Mouse (Mus musculus): ENCODE measurements around the gene Serp2. TPM values are rescaled to one million over a fixed set of nuclear protein-coding genes. Genes with fewer than 3 reads are reported as not detected.
A peak's percentile ranks its signal among the peaks of the same experiment; 100 is the strongest.
"Not testable (repeated sequence)": the region's sequence is repeated elsewhere in the genome, so short reads cannot be mapped to it uniquely, and the experiment has no call there.

Serp2 gene
- polyA plus RNA-seq, 2 experiments: 14.3 to 14.7 TPM

- 76% methylated on average over 4 of the region's 4 CpGs for WGBS
- H3K4me3 ChIP-seq (replicated peaks; ENCODE audit: low read length): no peak overlapping the region
- no peak for TF ChIP-seq POLR2A (IDR thresholded peaks at IDR 0.05; ENCODE audit: borderline replicate concordance, extremely low read depth, insufficient read depth, insufficient read length)
- peaks cover 17% of the 10 kb centered on the region for H3K4me1 ChIP-seq (ENCODE audit: control insufficient read depth, insufficient read depth, low read length)
- H3K9ac ChIP-seq (ENCODE audit: low read depth, low read length, severe bottlenecking): no peak overlapping the region
- no peaks in the 10 kb centered on the region for H3K9me3 ChIP-seq (ENCODE audit: control insufficient read depth, low read length)
- H3K36me3 ChIP-seq (ENCODE audit: control insufficient read depth, insufficient read depth, low read length): no peaks in the 10 kb centered on the region
- no peak overlapping the region for H3K4me2 ChIP-seq (replicated peaks; ENCODE audit: low read depth, low read length, severe bottlenecking)
- no peak for ATAC-seq (ENCODE audit: low FRiP score, low read depth)
- H3K27ac ChIP-seq (replicated peaks; ENCODE audit: low read depth, low read length): no peak overlapping the region
- no peak for DNase-seq (ENCODE audit: low spot score)
- no peaks in the 10 kb centered on the region for H3K27me3 ChIP-seq (ENCODE audit: control insufficient read depth, insufficient read depth, low read length)
Measured at GRCm38 (mm10) chr14:76566193-76566592, 9.5 kb upstream of the Serp2 start.

- no peak overlapping the region for H3K9ac ChIP-seq (ENCODE audit: low read depth, low read length, severe bottlenecking)
- DNase-seq (ENCODE audit: low spot score): no peak
- no peaks in the 10 kb centered on the region for H3K36me3 ChIP-seq (ENCODE audit: control insufficient read depth, insufficient read depth, low read length)
- H3K4me2 ChIP-seq (replicated peaks; ENCODE audit: low read depth, low read length, severe bottlenecking): no peak overlapping the region
- WGBS: 89% methylated on average over 2 of the region's 2 CpGs
- H3K27me3 ChIP-seq (ENCODE audit: control insufficient read depth, insufficient read depth, low read length): no peaks in the 10 kb centered on the region
- peaks cover 31% of the 10 kb centered on the region for H3K4me1 ChIP-seq (ENCODE audit: control insufficient read depth, insufficient read depth, low read length)
- H3K27ac ChIP-seq (replicated peaks; ENCODE audit: low read depth, low read length): no peak overlapping the region
- no peak overlapping the region for H3K4me3 ChIP-seq (replicated peaks; ENCODE audit: low read length)
- no peak for TF ChIP-seq POLR2A (IDR thresholded peaks at IDR 0.05; ENCODE audit: borderline replicate concordance, extremely low read depth, insufficient read depth, insufficient read length)
- no peaks in the 10 kb centered on the region for H3K9me3 ChIP-seq (ENCODE audit: control insufficient read depth, low read length)
- ATAC-seq (ENCODE audit: low FRiP score, low read depth): no peak
Measured at GRCm38 (mm10) chr14:76559208-76559607, 2.5 kb upstream of the Serp2 start.

- not testable (repeated sequence) for H3K4me3 ChIP-seq (replicated peaks; ENCODE audit: low read length); H3K9me3 ChIP-seq (ENCODE audit: control insufficient read depth, low read length); ATAC-seq (ENCODE audit: low FRiP score, low read depth); H3K4me2 ChIP-seq (replicated peaks; ENCODE audit: low read depth, low read length, severe bottlenecking); H3K9ac ChIP-seq (ENCODE audit: low read depth, low read length, severe bottlenecking); H3K27me3 ChIP-seq (ENCODE audit: control insufficient read depth, insufficient read depth, low read length); H3K27ac ChIP-seq (replicated peaks; ENCODE audit: low read depth, low read length); DNase-seq (ENCODE audit: low spot score); H3K36me3 ChIP-seq (ENCODE audit: control insufficient read depth, insufficient read depth, low read length)
- 35% methylated on average over 8 of the region's 8 CpGs for WGBS
- peaks cover 31% of the 10 kb centered on the region for H3K4me1 ChIP-seq (ENCODE audit: control insufficient read depth, insufficient read depth, low read length)
Measured at GRCm38 (mm10) chr14:76558171-76558570, 1.5 kb upstream of the Serp2 start.

GRCm38 (mm10) chr14:76556031-76556851 is 448 bp downstream of the Serp2 start:
- peak overlapping the region; percentile 81 for H3K9ac ChIP-seq (ENCODE audit: low read depth, low read length, severe bottlenecking)
- no peaks in the 10 kb centered on the region for H3K36me3 ChIP-seq (ENCODE audit: control insufficient read depth, insufficient read depth, low read length)
- DNase-seq (ENCODE audit: low spot score) (peak; percentile 73), ATAC-seq (ENCODE audit: low FRiP score, low read depth) (peak; percentile 79)
- peak overlapping the region; percentile 91 for H3K4me2 ChIP-seq (replicated peaks; ENCODE audit: low read depth, low read length, severe bottlenecking)
- no peaks in the 10 kb centered on the region for H3K9me3 ChIP-seq (ENCODE audit: control insufficient read depth, low read length)
- peak overlapping the region; percentile 91 for H3K27ac ChIP-seq (replicated peaks; ENCODE audit: low read depth, low read length)
- no peaks in the 10 kb centered on the region for H3K27me3 ChIP-seq (ENCODE audit: control insufficient read depth, insufficient read depth, low read length)
- peak overlapping the region; percentile 66 for H3K4me3 ChIP-seq (replicated peaks; ENCODE audit: low read length)
- H3K4me1 ChIP-seq (ENCODE audit: control insufficient read depth, insufficient read depth, low read length): peaks cover 31% of the 10 kb centered on the region
- 2% methylated on average over 53 of the region's 67 CpGs for WGBS
- 0 out of 2 replicates have a peak, but pooled peaks have one; percentile 10 for TF ChIP-seq POLR2A (IDR thresholded peaks at IDR 0.05; ENCODE audit: borderline replicate concordance, extremely low read depth, insufficient read depth, insufficient read length)

- H3K4me2 ChIP-seq (replicated peaks; ENCODE audit: low read depth, low read length, severe bottlenecking): peak overlapping the region; percentile 91
- 22% methylated on average over 18 of the region's 18 CpGs for WGBS
- no peaks in the 10 kb centered on the region for H3K36me3 ChIP-seq (ENCODE audit: control insufficient read depth, insufficient read depth, low read length)
- H3K4me1 ChIP-seq (ENCODE audit: control insufficient read depth, insufficient read depth, low read length): peaks cover 27% of the 10 kb centered on the region
- peak overlapping the region; percentile 81 for H3K9ac ChIP-seq (ENCODE audit: low read depth, low read length, severe bottlenecking)
- H3K27ac ChIP-seq (replicated peaks; ENCODE audit: low read depth, low read length): peak overlapping the region; percentile 91
- DNase-seq (ENCODE audit: low spot score) (peak; percentile 75), ATAC-seq (ENCODE audit: low FRiP score, low read depth) (peak; percentile 64)
- H3K4me3 ChIP-seq (replicated peaks; ENCODE audit: low read length): peak overlapping the region; percentile 66
- TF ChIP-seq POLR2A (IDR thresholded peaks at IDR 0.05; ENCODE audit: borderline replicate concordance, extremely low read depth, insufficient read depth, insufficient read length): 0 out of 2 replicates have a peak, but pooled peaks have one; percentile 24
- no peaks in the 10 kb centered on the region for H3K27me3 ChIP-seq (ENCODE audit: control insufficient read depth, insufficient read depth, low read length)
- H3K9me3 ChIP-seq (ENCODE audit: control insufficient read depth, low read length): no peaks in the 10 kb centered on the region
Measured at GRCm38 (mm10) chr14:76555263-76556030, 1.2 kb downstream of the Serp2 start.
